Comparison of ENCODE assay signal across 8 mouse cellular contexts in genomic region chr11:94086966-94087365, GRCm38 (mm10).
DNase-seq lines count a peak whose midpoint lies in the region; ATAC-seq and TF ChIP-seq lines count a peak whose summit lies in the region.
"Not testable (repeated sequence)": the region's sequence is repeated elsewhere in the genome, so short reads cannot be mapped to it uniquely, and the experiment has no call there.

No protein-coding gene starts in this region.

- peak; percentile 70 for TF ChIP-seq CTCF in lung, postnatal 0 days (IDR thresholded peaks at IDR 0.05)

- not testable (repeated sequence) for H3K4me2 ChIP-seq in lung, postnatal 0 days (replicated peaks; ENCODE audit: low read depth, low read length)

- 81% methylated on average over 2 of the region's 2 CpGs for WGBS in lung, postnatal 0 days

- H3K9ac ChIP-seq in lung, postnatal 0 days (replicated peaks; ENCODE audit: low read depth): not testable (repeated sequence)

- not testable (repeated sequence) for H3K9me3 ChIP-seq in lung, postnatal 0 days (ENCODE audit: low read length)

- DNase-seq in 3T3-L1 (ENCODE audit: low read depth, low spot score) (peak; percentile 91), NIH3T3 (ENCODE audit: low read depth) (peak; percentile 88)
- peak; percentile 65 for DNase-seq in c-Kit-positive CD71-positive TER-119-positive erythroid progenitor cells, embryonic 14.5 days (ENCODE audit: low spot score)
- peak; percentile 14 for DNase-seq in fat pad, adult 2 months (ENCODE audit: extremely low read depth, low read depth, low spot score)
- peak; percentile 7 to 15 for DNase-seq in heart, postnatal 36 days
- peak; percentile 14 to 68 for DNase-seq in kidney, postnatal 36 days
- peak; percentile 89 for DNase-seq in lung, postnatal 0 days (ENCODE audit: low spot score)
- DNase-seq in retina, embryonic 14.5 days (ENCODE audit: low spot score): peak; percentile 87

- intact Hi-C loops in heart, postnatal 36 days (cut with DNase I): loop anchor here (2.0 kb wide), 1 partner anchor 118 kb away; the partner anchor contains the start of genes Gm20390 and Nme1

- not testable (repeated sequence) for H3K27ac ChIP-seq in lung, postnatal 0 days (ENCODE audit: low read length)

- TF ChIP-seq EP300 in lung, postnatal 0 days (IDR thresholded peaks at IDR 0.05): not testable (repeated sequence)

- H3K27me3 ChIP-seq in lung, postnatal 0 days (replicated peaks; ENCODE audit: insufficient read depth, low read length): not testable (repeated sequence)

- peaks cover 31% of the 10 kb centered on the region for H3K36me3 ChIP-seq in lung, postnatal 0 days (ENCODE audit: insufficient read depth, low read length)

- ATAC-seq in lung, postnatal 0 days: not testable (repeated sequence)

- H3K4me1 ChIP-seq in lung, postnatal 0 days (ENCODE audit: insufficient read depth, low read depth, low read length): not testable (repeated sequence)

- H3K4me3 ChIP-seq in lung, postnatal 0 days (ENCODE audit: low read depth, low read length): not testable (repeated sequence)

Comparison
In these comparisons a context has a peak if more than half of its experiments do, and no peak if none do; other contexts are left out.
1. DNase-seq: peak in every context shown above with its lines; median percentile 91 in 3T3-L1; 89 in lung, postnatal 0 days; 88 in NIH3T3; 87 in retina, embryonic 14.5 days; 65 in c-Kit-positive CD71-positive TER-119-positive erythroid progenitor cells, embryonic 14.5 days; 41 in kidney, postnatal 36 days; 14 in fat pad, adult 2 months; 11 in heart, postnatal 36 days.